Mouse (Mus musculus): ENCODE data around the gene Synj2.

DNA sequence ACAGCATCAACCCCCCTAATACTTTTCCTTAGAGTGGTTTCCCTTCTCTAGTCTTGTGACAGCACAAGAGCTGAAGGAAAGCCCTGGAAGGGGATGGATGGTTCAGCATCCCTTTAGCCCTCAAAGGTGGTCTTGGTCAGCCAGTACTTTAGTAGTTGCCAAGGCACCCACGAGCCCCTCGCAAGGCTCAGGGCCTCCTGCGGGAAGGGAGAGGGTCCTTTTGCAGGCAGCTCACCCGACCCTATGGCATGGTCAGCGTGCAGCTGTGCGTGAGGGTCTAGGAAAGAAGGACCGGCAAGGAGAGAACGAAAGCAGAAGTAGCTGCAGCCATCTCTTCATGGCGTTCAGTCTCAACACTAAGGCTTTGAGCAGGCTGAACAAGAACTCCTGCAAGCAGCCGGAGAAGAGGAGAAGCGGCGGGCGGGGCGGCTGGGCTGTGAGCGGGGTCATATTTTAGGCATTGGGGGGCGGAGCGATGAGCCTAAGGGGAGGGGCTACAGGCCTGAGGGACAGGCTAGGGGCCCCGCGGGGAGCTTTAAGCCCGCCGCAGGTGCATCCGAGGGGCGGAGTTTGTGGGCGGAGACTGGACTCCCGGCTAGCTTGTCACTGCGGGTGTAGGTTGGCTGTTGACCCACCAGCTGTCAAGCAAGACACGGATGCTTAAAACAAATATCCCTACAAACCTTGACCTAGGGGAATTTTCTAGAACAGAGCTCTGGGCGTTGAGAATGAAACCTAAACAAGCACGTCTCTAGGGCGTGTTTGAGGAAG is 6.3 kb upstream of the Synj2 start:
- TF ChIP-seq CTCF (IDR thresholded peaks at IDR 0.05; ENCODE audit: borderline replicate concordance, extremely low read depth, insufficient read depth, insufficient read length): no peak
- TF ChIP-seq POLR2A (IDR thresholded peaks at IDR 0.05; ENCODE audit: borderline replicate concordance, extremely low read depth, insufficient read depth, insufficient read length, poor library complexity, severe bottlenecking): no peak

All from brain, embryonic 14.5 days (tissue).